Mouse (Mus musculus): Measurements from ENCODE around the gene Tmem238.
"Not testable (repeated sequence)": the region's sequence is repeated elsewhere in the genome, so short reads cannot be mapped to it uniquely, and the experiment has no call there.

The Tmem238 gene

DNA sequence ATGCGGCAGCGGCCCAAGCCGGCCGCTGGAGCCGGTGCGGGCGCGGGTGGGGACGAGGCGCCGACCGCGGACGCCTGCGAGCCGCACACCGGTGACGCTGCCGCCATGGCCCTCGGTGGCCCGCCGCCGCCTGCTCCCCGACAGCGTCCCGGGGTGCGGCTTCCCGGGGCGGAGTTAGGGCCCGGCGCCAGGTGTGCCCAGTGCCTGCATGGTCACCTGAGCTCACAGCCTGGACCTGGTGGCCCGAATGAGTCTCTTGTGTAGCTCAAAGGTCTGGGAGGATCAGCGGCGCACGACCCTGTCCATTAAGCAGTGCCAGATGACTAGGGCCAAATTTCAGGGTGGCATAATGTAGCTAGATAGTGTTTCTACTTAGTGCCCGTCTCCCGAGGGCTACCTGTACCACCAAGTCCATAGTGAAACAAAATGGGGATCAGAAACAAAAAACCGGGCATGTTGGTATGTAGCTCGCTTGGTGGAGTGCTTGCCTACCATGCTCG, at the start of gene Tmem238:
Gene Tmem238 (minus strand): TSS at position 221 of the 500 bp plus-strand sequence.
- peak; percentile 96 for DNase-seq

DNA sequence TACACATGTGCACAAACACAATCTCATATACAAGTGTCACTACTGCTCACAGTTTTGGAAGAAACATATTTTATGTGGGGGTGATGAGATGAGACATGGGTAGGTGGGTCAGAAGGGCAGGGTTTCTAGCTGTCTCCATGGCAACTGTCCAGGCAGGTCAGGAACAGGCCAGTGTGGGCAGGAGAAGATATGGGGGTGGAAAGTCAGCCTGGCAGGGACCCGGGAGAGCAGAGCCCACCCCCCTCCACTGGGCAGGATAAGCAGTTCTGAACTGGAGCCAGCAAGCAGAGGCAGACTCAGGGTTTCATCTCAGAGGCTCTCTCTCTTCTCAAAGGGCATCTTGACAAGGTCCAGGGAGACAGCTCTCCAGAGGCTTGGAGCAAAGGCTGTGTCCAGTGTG, 48.2 kb upstream of the Tmem238 start:
- DNase-seq = no peak

DNA sequence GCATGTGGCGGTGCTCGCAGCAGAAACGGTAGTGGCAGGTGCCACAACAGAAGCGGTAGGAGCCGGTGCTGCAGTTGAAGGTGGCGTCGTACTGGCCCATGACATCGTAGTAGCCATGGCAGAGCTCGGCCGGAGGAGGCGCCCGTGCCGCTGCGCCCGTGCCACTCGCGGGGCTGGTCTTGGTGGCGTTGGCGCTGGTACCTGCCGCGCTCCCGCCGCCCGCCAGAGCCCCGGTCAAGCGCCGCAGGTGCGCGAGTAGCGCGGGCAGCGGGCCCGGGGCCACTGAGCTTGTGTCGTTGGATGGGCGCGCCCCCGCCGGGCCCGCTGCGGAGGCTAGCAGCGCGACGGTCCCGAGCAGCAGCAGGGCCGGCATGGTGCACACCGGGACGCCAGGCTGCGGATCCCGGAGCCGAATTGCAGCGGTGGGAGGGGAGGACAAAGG, 46.9 kb upstream of the Tmem238 start:
- DNase-seq = peak; percentile 92

DNA sequence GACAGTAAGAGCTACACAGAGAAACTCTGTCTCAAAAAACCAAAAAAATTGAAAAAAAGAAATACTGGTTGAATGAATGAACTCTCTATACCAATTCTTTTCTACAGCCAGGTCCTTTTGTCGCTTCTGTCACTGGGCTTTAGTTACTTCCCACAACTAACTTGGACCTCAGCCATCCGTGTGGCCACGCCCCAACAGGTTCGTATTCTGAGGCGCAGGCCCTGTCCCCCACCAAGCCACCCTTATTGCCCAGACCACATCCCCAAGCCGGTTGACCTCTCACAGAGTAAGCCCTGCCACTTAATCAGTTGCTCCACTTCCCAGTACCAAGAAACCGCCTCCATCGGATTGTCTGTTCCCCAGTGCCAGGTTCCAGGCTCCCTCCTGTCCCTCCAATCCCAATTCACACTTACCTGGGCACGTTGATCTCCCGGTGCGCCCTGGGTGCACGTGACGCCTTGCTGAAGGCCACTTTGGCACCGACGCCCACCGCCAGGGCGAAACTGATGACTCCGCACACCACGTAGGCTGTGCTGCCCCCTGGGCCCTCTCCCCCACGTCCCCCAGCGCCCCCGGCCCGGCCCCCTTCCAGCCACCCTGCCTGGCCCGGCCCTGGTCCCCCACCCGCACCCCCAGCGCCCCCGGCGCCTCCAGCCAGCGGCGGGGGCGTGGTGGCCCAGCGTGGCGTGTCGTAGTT, 46.3 kb upstream of the Tmem238 start:
- no peak for DNase-seq

DNA sequence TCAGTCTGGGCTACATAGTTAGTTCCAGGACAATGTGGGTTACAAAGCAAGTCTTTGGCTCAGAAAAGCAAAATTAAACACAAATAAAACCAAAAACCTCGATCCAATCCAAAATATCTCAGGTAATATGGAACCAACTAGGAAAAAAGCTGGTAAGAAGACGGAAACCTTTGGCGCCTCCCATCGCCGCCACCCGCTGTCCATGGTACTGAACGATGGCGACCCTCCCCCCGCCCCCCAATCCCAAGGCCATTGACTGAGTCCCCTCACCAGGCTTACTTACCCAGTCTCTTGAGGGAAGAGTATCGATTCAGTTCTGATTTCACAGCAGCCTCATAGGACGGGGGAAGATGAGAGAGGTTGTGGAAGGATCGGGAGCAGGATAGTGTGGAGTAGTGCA, 41.0 kb upstream of the Tmem238 start:
- DNase-seq = no peak

DNA sequence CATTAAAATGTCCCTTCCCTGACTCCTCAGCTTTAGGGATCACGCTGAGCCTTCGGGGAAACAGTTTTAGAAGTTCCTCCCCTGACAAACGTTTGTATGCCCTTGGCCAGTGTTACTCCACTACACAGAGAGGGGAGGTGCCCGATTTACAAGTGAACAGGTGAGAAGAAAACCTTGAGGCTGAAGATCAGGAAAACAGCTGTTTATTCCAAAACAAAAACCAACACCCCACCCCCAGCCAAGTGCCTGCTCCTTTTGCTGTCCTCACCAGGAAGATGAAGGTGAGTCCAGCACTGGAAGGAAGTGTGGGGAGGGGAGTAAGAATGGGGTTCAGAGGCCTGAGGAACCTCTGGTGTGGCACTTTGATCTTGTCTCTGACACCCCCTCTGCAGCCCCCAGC, 35.9 kb upstream of the Tmem238 start:
- no peak for DNase-seq

DNA sequence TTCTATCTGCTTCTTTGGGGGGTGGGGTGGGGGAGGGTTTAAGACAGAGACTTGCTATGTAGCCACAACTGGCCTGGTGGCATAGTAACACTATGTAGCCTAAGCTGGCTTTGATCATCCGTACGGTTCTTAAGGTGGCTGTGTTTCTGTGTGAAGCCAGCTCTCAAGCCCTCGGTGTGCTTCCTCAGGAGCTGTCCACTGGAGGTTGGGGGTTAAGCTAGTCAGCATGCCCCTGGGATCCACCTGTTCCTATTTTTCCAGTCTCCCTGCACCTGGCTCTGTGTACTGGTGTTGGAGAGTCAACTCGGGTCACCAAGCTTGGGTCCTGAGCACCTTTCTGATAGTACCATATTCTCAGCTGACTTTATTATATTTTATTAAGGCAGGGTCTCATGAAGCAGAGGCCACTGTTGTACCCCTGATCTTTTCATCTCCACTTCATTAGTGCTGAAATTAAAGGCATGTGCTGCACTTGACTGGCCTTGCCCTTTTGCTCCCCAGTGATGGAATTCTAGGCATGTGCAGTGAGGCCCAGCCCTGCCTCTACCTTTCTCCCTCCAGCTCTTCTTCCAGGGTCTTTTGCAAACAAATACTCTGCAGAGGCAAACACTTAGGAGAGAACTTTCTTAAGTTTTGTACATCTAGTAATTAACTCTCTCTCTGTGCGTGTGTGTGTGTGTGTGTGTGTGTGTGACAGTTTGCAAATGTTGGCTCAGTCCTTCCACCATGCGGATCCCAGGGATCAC, 32.9 kb upstream of the Tmem238 start:
- DNase-seq = no peak

DNA sequence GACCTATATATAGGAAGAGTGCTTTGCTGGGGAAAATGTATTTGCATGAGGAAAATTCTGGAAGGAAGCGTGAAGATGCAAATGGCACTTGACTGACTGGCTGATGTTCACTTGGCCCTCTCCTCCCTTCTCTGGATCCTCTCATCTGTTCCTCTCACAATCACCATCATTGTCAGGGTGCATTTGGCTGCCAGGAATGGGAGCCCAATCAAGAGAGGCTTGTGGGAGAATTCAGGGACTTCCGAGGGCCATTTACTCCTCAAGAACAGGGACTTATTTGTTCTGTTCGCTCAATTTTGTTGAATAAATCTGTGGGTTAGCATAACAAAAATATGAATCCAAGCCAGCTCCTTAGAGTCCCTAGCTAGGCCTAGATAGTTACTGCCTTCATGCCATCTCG, 32.2 kb upstream of the Tmem238 start:
- no peak for DNase-seq

DNA sequence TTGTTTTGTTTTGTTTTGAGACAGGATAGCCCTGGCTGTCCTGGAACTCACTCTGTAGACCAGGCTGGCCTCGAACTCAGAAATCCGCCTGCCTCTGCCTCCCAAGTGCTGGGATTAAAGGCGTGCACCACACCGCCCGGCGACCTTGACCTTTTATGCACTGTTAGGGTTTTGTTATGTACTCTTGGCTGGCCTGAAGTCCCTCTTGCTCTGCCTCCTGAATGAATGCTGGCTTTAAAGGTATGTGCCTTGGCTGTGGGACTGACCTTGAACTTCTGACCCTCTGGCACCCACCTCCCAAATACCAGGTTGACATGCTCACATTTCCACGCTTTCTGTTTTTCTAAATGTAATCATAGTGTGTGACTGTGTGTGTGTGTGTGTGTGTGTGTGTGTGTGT, 31.5 kb upstream of the Tmem238 start:
- DNase-seq = not testable (repeated sequence)

DNA sequence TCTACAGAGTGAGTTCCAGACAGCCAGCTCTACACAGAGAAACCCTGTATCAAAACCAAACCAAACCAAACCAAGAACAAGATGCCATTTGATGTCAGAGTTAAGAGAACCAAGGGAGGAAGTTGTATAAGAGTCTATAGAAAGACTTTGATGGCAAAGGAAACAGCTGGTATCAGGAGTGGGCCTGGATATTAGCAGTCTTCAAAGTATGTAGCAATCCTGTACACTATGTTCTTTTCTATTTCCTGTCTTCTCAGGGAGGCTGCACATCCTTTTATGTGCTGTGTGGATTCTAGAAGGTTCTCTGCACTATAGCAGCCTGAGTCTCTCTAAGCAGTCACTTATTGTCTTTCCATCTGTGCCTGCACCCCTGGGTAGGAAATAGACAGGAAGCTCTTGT, 27.1 kb upstream of the Tmem238 start:
- DNase-seq = no peak

DNA sequence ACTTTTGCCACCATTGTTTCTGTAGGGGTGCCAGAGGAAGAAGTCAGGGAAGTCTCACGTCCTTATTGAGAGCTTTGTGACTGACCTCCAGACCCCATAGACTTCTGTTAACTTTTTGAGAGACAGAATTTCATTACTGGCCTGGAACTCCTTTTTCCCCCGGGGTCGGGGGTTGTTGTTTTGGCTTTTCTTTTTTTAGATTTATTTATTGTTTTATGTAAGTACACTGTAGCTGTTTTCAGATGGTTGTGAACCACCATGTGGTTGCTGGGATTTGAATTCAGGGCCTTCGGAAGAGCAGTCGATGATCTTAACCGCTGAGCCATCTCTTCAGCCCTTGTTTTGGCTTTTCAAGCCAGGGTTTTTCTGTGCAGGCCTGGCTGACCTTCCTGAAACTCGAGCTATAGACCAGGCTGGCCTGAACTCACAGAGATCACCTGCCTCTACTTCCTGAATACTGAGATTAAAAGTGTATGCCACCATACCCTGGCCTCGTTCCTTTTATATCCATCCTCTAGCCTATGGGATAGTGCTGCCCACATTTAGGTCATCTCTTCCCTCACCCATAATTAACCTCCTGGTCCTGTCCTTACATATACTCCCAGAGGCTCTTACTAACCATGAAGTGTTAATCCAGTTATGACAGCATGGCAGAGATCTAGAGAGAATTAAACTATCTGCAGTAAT, 23.8 kb upstream of the Tmem238 start:
- DNase-seq = peak; percentile 89

DNA sequence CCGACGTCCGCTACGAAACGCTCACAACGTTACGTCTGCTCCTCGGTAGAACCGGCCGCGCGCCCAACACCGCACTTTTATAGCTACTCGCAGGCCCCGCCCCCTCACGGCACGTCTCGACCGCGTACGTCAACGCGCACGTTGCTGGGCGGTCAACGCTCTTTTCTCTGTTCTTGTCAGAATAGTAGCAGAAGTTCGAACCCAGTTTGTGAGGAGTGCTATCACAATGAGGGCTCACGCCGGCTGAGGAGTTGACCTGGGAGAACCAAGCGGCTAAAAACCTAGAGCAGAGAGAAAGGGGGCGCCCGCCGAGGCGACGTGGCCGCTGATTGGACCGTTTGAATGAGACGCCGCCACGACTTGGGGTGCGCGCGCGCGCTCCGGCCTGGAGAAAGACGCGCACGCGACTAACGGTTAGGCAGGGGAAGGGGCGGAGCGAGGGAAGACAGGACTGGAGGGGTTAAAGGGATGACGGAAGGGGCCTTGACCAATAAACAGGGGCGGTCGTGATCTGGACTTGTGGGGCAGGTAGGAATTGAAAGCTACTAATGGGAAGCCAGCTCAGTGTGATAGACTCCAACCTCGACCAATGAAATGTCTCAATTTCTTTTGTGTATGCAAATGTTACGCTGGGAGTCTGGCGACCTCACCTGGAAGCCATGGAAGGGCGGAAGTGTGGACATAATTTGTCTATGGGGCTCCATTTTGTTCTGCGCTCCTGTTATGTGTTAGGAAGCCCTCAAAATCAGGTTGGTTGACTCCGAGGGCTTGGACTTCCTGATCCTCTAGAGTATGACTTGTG, 23.0 kb upstream of the Tmem238 start, which contains the start of gene Ube2s:
Gene Ube2s (minus strand): TSS at position 288 of the 802 bp plus-strand sequence.
- peak; percentile 100 for DNase-seq

DNA sequence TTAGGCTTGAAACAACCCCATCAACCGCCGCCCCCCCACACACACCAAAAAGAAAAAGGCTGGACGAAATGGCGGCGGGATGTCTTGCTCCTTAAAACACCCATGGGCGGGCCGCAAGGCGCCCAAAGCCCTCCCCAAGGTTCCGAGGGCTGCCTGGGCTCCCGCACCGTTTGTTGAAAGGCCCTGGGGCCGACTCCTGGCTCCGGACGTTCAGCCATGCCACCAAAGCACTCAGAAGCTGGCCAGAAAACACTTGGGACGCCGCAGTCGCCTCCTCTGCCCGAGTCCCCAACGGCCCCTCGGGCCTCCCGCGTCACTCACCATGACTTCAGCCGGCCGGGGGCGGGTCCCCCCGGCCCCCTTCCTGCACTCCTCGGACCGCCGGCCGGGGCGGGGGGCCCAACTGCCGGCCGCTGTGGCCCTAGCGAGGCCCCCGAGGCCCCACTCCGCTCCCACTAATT, 22.4 kb upstream of the Tmem238 start:
- no peak for DNase-seq

DNA sequence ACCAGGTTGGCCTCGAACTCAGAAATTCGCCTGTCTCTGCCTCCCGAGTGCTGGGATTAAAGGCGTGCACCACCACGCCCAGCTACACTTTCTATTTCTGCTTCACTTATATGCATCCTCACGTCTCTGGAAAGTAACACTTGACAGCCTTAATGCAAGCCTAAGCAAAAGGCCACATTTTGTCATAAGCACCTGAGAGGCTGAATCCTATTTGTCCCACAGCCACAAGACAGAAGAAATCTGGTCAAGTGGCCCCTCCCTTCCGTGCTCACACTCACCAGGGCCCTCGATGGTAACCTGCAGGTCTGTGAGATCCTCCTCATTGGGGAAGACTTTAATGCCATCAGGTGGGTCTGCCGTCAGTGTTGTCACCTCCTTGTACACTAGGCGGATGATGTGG, 21.7 kb upstream of the Tmem238 start:
- DNase-seq = not testable (repeated sequence)

DNA sequence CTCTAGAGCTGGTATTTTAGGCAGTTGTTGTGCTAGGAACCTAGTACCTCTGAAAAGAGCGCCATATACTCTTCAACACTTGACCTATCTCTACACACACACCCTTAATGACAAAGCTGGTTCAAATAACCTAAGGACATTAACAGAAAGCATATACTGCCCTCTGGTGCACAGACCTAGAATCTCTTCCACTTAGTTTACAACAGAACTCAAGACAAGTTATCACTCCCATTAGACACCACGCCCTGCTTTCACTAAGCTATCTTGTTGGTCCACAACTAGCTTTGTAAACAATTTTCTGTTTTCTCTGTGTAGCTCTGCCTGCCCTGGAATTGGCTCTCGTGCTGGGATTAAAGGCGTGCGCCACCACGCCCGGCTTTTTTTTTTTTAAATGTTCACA, 17.3 kb upstream of the Tmem238 start:
- no peak for DNase-seq

DNA sequence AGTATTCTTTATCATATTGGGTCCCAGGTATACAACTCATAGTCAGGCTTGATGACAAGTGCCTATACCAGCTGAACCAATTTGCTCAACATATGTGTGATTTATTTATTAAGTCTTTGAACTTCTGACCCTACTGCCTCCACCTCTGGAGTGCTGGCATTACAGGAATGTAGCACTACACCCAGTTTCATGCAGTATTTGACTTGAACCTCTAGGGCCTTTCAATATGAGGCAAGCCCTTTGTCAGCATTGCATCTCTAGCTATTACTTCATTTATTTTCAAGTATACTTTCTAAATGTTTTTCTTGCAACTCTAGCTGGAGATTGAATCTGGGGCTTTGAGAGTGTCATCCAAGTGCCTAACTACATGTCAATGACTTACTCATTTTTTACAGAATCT, 12.8 kb upstream of the Tmem238 start:
- DNase-seq = no peak

DNA sequence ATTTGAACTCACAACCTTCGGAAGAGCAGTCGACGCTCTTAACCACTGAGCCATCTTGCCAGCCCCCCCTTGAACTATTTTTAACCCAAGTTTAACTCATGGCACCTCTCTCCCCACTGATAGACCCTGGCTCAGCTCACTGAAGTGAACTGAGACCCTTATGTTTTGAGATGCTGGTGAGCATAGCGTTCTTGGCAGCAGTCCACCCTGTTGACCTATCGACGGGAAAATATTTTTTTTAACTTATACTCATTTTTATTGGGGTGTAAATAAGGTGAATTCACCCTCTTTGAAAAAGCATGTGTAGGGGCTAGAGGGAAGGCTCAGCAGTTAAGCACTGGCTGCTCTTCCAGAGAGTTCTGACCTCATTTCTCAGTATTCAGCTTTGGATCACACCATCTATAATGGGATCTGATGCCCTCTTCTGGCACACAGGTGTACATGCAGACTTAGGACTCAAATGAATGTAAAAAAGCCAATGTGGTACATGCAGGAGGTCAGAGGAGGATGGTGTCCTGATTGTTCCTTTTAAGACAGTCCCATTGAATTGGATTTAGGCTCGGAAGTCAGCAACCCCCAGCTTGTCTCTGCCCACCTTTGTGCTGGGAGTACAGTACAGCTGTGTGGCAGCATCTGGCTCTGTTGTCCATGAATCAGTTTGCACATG, 6.4 kb upstream of the Tmem238 start:
- peak; percentile 89 for DNase-seq

DNA sequence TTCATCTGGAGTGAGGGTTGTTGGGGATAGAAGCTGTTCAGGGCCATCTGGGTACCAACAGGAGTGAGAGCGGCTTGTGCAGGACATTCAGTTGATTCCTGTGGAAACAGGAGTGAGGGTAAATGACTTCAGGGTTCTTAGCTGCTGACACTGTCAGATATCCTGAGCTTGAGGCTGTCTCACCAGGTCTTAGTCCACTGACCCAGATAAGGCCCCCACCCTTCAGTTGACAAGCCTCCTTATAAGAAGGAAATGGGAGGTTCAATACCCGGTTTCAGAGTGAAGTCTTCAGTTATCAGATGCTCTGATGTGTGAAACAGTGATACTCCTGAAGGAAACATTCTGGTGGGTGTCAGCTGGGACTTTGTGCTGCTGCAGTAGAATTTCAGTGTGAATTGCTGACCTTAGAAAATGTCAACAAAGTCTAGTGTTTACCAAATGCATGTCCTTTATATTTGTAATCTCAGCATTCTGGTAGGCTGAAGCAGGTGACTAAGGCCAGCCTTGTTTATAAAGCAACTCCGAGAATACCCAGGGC, 5.2 kb upstream of the Tmem238 start:
- DNase-seq = no peak

DNA sequence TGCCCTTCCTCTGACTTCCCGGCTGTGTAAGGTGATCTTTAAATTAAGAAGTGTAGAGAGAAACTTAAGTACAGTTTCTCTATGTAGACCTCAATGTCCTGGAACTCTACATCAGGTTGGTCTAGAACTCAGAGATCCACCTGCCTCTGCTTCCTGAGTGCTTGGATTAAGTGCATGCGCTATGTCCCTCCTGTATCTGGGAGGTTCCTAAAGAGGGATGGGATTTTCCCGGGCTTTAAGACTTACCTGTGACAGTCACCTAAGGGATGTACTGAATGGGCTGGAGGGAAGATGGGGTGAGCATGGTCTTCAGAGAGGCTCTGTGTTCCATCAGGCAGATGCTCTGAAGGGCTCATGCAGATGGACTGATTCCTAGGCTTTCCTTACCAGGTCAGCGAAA, 4.2 kb upstream of the Tmem238 start:
- peak; percentile 71 for DNase-seq

DNA sequence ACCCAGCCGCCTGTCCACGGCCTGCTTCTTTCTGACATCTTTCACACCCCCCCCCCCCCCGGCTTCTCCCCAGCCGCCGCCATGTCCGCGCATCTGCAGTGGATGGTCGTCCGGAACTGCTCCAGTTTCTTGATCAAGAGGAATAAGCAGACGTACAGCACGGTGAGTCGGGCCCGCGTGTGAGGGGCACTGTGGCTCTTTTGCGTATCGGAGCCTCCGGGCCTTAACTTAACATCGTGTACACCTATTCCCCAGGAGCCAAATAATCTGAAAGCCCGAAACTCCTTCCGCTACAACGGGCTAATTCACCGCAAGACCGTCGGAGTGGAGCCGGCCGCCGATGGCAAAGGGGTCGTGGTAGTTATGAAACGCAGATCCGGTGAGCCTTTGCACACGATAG, 3.8 kb upstream of the Tmem238 start:
- not testable (repeated sequence) for DNase-seq

All from heart, adult 11 months (tissue).